Mouse (Mus musculus) hematopoietic stem cell, adult 5-6 weeks (primary cell): Measurements from ENCODE around the gene Lhx8. TPM values are rescaled to one million over a fixed set of nuclear protein-coding genes. Genes with fewer than 3 reads are reported as not detected.
A peak's percentile ranks its signal among the peaks of the same experiment; 100 is the strongest.

Experiments
- ATAC-seq, 2 experiments: fragments of 125-278 bp in 1 of 2; replicated peaks in 1 of 2; 2 replicates each; pipeline ENCODE4 v1.8.0; 2016 to 2017; ENCODE audit warnings: inconsistent platforms in 2 of 2, mild to moderate bottlenecking in 2 of 2, moderate number of reproducible peaks in 2 of 2, low read depth in 1 of 2, moderate TSS enrichment in 1 of 2; ENCODE audit not compliant: low FRiP score in 2 of 2, poor library complexity in 2 of 2, severe bottlenecking in 2 of 2, insufficient read depth in 1 of 2, low TSS enrichment in 1 of 2
- total RNA-seq: library from RNA; stranded (forward); fragments of 172-1452, 232-1000 nt; gene quantifications from 2 replicates; pipeline ENCODE4 v1.2.3, GENCODE M21; 2017

Lhx8 gene
- total RNA-seq, 1 experiment from 2014 or later: not detected

DNA sequence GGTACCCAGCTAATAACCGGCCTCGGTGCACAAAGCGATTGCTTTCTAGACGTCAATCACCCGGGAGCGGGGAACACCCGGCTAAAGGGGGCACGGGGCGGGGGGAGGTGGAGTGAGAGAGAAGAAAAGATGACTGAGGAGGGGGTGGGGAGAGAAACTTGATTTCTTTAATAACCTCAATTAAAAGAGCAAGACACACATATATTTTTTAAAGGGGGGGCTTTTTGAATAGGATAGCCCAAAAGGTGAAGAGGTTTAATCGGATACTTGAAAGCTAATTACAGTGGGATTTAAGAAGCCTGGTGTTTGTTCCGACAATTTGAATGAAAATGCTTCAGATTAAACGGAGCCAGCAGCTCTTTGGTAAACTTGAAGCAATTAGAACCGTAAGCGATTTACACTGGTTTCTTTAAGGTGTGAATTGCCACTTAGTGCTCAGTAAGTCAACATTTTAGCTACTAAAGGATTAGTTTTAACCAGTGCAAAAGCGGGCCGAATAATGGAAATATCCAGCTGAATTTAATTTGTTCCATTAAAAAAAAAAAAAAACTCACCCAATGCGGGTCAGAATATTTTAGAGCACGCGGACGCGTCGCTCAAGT is 1.6 kb downstream of the Lhx8 start:
- no peak for ATAC-seq

DNA sequence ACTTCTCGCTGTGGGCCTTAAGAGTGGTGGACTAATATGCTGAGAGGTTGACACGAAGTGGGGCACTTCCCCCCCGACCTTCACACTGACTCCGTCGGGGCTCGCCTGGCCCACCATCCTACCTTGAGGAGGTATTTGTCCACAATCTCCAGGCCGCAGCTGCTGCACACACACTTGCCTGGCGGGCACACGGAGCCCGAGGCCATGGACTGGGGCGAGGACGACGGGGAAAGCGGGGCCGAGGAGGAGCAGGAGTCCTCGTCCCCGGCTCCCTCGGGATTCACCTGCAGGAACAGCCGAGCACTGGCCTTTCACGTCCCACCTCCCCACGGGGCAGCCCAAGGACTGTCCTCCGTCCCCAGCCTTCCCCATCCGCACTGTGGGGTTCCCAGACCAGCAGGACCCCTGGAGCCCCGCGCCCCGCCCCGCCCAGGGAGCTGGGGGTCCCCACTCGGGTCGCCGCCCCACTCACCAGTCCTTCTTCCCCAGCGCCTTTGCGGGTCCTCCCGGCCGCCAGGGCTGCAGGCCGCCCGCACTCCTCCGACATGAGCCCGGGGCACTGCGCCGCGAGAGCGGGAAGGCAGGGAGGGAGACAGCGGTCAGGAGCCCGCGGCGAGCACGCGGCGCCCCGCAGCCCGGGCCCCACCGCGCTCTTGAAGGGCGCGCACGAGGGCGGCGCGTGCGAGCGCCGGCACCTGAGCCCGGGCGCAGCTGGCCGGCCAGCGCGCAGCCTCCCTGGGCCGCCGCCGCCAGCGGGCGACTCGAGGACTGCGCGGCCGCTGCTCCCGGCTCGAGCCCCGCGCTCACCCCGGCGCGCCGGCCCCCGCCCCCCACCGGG is 2.4 kb downstream of the Lhx8 start:
- peak in 1 of 2 experiments; percentile 26; a peak in 1 of 4 replicates for ATAC-seq

DNA sequence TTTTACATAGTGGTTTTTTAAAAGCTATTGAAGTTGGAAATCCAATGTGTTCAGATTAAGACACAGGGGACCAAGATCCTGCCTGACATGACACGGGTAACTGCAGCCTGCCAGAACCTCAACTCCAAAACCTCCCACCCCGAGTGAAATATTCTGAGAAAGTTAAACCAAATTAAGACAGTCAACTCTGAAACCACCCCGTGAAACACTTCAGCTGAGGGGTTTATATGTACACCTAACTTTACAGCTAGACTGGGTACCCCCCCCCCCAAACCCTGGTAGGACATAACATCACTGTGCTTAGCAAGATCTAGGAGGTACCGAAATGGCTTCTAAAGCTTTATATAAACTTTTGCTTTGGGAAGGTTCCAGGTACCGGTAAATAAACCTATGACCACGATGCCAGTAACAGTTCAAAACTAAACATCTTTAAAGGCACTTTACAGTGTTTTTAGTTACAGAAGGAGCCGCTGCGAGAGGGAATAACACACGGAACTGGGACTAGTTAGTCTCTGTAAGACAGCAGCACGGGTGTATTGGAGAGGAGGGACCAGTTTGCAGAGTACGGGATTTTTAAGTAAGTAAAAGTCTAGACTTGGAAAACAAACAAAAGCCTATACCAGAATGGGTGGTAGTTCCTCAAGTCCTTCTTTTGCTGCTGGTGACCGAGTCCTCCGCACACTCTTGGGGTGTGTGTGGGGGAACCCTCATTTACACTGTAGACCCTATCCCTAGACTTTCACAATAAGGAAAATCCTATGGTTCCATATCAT is 3.2 kb downstream of the Lhx8 start:
- ATAC-seq: no peak

DNA sequence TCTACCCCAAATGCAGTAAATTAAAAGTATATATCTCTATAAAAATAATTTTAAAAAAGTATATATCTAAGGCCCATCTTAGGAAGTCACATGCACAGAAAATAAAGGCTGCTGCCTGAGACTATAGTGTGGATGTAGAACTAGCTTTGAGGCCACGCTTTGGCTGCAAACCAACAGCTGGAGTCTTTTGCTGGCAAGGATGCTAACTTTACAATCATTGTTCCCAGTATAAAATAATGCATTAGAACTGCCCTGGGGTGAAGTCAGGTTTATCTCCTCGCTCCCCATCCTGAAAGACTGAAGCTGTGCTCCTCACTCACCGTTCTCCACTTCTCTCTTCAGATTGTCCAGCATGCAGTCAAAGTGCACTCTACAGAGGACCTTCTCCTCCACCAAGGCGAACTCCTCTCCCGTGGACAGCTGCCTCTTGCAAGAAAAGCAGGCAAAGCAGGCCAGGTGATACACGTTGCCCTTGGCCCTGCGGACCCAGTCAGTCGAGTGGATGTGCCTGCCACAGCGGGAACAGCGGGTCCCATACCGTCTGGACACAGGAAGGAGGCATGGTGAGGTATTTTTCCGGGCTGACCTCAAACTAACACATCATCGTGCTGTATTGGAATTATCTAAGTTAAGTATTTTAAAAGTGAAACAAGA is 8.4 kb downstream of the Lhx8 start:
- ATAC-seq: no peak

DNA sequence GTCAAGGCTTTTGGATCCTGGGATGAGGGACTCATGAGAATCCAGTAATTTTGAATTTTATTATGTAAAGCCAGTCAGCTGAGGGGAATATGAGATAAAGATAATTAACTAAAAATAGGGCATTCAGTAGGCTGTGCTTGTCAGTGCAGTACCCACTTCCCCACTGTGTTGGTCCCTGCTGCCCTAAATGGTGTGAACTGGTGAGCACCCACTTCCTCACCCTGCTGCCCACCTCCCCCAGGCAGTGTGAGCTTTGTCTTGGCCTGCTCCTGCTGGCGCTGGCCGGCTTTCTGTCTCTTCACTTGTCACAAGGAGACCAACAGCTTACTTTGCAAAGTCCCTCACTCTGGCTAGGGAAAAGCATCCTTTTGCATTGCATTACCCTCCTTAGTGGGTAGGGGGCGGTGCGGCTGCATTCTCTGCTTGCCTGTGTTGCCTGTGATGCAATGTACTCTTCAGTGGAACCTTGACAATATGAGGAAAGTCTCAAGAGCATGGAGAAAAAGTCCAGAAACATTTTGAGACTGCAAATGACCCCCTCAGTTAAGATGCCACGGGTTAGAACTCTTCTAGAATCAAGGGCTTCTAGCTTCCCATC is 12.7 kb downstream of the Lhx8 start:
- peak in 1 of 2 experiments; percentile 48; a peak in 1 of 4 replicates for ATAC-seq

DNA sequence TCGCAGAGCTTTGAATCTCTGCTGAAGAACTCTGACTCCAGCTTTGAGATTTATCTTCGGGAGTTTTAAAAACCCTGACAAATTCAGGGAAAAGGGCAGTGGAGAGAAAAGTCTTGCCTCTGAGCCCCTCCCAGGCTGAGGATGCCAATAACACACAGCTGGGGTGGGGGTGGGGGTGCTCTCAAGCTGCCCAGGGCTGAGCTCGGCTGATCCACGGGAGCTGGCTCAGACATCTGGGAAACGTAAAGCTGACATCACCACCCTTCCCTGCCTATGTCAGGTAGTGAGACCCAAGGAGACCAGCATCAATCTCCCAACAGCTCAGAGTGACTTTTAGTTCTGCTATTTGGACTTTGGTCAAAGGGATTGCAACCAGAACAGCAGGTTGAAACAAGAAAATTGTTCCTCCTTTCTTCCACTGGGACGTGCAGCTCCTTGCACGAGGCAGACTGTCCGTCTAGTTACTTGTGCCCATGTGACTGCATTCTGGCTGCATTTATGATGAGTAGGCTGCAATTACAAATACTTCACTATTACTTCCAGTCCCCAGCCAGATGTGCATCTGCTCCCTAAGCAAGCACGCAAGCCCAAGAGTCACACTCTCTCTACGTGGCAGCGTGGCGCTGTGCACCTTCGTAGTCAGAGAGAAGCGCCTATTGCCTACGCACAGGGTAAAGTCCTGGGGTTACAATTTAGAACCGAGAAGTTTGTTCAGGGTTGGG is 25.1 kb downstream of the Lhx8 start:
- no peak for ATAC-seq

DNA sequence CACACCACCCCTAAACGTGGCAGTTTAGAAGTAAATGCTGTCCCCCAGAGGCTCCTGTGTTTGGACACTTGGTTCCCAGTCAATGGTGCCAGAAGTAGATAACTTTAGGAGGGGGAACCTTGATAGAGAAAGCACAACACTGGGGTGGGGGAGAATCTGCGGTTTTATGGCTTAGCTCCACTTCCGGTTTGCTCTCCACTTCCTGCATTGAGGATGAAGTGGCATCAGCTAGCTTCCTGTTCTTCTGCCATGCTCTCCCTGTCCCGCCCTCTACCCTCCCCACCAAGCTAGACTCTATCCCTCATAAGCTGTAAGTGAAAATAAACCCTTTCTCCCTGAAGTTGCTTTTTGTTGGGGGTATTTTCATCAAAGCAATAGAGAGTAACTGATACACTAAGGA is 29.4 kb downstream of the Lhx8 start:
- peak in 1 of 2 experiments; percentile 25; a peak in 1 of 4 replicates for ATAC-seq

DNA sequence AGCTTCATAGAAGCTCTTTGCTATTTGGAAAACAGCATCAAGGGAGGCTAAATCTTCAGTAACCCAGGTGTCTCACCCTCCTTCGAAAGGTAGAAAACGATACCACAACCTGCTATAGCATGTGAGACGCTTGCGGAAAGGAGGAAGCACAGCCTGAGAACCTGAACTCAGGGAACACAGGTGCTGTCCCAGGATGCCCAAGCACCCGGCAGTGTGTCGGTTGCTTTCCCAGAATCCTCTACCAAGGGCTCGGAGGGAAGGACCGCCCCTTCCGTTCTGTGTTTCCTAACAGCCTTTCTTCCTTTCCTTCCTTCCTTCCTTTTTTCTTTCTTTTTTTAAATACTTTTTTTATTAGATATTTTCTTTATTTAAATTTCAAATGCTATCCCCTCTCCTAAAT is 30.5 kb downstream of the Lhx8 start:
- no peak for ATAC-seq

DNA sequence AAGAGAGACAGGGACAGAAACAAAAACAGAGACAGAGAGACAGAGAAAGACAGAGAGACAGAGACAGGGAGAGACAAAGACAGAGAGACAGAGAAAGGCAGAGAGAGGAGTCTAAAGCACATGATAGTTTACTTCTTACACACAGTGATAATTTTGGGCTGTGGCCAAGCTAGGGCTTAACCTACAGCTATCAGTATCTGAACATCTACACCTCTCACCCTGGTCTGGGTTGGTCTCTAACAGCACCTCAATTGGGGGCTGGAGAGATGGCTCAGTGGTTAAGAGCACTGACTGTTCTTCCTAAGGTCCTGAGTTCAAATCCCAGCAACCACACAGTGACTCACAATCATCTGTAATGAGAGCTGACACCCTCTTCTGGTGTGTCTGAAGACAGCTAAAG is 32.0 kb downstream of the Lhx8 start:
- no peak for ATAC-seq

DNA sequence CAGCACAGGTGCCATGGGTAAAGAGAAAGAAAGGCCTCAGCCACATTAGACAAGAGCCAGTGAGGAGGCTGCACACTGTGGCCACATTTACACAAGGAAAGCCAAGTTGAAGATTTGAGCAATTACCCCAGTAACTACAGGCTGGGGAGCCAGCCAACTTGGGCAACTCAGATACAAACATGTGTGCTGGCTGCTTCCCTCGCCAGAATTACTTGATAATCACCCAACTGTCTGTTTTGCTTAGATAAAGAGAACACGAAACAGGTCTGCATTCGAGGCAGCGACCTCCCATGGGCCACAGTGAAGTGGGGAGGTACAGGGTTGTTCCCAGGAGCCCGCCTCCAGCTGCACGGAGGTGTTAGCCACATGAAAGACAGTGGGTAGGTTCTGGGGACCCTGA is 33.0 kb downstream of the Lhx8 start:
- ATAC-seq: no peak

DNA sequence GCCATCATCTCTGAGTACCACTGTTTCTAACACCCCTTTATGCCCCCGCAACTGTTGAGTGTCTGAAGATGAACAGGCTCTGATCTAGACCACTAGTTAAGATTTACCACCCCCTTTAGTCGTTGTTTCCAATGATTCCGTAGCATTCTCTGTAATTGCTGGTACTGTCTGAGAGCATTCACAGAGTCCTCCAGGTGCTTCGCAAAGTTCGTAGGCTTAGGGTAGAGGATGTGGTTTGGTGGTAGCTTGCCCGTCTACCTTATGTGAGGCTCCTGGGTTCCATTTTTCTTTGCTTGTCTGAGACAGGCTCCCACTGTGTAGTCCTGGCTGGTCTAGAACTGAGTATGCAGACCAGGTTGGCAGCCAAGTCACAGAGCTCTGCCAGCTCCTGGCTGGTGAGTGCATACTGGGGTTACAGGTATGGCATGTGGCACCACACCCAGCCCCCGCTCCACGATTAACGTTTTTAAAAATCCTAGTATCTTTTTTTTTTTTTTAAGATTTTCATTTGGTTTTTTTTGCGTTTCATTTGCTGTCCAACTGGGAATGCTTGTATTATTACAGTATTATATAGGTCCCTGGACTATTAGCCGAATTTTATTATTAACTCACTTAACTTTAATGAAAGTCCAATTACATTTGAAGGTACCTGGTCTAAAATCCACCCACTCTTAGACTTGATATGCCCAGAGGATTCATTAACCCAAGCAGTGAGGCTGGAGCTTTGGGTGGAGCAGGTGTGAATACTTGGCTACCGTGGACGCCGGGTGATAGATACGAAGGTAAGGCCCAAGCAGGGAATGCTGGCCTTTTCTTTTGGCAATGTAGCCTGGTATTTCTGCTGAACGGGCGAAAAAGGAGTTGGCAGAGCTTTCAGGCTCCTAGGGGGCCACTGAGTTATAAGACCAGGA is 35.3 kb downstream of the Lhx8 start:
- ATAC-seq: no peak

DNA sequence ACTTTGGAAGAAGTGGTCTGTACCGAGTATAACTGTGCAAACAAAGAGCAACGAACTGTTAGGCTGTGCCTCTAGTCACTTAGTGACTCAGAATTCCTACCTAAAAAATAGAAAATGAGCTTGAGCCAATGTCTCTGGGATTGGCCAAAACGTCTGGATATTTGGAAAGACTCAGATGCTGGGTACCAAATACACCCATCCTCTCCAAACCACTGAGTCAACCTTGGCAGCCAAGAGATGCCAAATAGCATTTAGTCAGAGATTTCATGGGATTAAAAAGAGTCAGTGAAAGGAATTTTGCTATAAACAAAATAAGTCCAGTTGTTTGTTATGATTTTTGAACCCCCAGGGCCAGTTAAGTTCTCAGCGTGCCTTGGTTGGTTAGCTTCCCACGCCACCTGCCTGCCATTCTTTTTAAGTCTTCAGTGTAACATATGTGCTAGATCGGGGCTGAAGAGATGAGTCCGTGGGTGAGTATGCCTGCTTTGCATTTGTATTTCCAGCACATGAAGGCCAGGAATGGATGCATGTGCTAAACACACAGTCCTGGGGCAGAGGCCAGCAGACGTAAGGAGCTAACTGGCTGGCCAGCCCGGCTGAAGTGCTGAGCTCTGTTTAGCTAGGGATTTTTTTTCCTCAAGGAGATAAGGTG is 36.5 kb downstream of the Lhx8 start:
- no peak for ATAC-seq

DNA sequence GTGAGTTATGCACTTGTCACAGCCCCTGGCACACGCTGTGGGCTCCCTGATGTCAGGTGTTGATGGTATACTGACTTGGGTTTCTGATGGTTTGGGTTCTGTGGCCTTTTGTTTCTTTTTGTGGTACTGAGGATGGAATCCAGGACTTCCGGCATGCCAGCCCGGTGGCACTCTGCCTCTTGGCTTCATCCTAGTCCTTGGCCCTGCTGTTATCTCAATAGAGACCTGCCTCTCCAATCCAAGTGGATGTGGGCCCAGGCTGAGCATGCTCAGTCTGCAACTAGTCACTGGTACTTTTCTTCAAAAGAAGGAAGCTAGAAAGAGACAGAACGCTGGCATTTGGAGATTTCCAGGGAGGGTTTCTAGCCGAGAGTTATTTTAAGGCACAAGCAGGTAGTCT is 38.3 kb downstream of the Lhx8 start:
- no peak for ATAC-seq

DNA sequence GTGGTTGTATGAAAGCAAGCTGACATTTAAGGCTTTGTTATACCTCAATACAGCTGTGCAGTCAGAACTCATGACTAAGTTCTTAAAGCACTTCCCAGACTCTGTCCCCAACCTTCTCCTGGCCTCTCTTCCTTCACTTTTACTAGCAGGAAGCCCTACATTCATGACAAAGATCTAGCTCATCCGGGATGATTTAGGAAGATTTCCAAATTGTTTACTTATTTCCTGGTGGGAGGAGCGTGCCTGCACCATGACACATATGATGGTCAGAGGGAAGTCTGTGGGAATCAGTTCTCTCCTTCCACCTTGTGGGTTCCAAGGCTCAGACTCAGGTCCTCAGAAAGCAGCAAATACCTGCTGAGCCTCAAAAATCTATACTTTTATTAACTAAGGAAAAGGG is 40.1 kb downstream of the Lhx8 start:
- no peak for ATAC-seq

DNA sequence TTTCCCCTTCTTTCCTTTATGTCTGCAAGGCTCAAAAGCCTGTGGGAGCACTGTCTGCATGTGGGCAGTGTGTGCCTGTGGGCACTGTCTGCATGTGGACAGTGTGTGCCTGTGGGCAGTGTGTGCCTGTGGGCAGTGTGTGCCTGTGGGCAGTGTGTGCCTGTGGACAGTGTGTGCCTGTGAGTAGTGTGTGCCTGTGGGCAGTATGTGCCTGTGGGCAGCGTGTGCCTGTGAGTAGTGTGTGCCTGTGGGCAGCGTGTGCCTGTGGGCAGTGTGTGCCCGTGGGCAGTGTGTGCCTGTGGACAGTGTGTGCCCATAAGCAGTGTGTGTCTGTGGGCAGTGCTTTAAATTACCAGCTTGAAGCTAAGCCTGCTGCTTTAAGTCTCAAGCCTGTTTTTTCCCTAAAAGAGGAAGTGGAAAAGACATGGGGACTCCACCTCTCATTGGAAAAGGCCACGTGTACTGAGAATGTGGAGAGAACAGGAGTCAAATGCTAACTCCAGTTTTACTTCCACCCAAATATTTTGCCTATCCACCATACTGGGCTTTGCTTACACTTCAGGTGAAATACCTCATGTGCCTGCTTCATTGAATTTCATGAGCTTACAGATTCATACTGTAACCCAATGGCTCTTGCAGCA is 41.9 kb downstream of the Lhx8 start:
- ATAC-seq: peak; percentile 27 to 39; a peak in 1 of 4 replicates
